Mouse (Mus musculus) lung, adult 2 months (tissue): ENCODE results near the gene Cep57l1.

Experiments
- CTCF ChIP-seq: fragments of 200-500 bp; IDR thresholded peaks from 2 replicates; pipeline ENCODE4 v1.5.1; 2011; ENCODE audit warnings: mild to moderate bottlenecking, low read length, control low read depth; ENCODE audit not compliant: insufficient read depth
- POLR2A ChIP-seq: fragments of 200-500 bp; IDR thresholded peaks from 2 replicates; pipeline ENCODE4 v1.6.1; 2011; ENCODE audit warnings: low read depth, mild to moderate bottlenecking, control low read depth, low read length, borderline replicate concordance; ENCODE audit errors: extremely low read depth

GRCm38 (mm10) chr10:41709341-41709740 is 100.3 kb downstream of the Cep57l1 start:
- no peak for TF ChIP-seq POLR2A
- no peak for TF ChIP-seq CTCF
